Mouse (Mus musculus): Measurements from ENCODE around the gene Ppp2r2d. TPM values are rescaled to one million over a fixed set of nuclear protein-coding genes. Genes with fewer than 3 reads are reported as not detected.

The Ppp2r2d gene
- 51.3 and 66.8 TPM in 2 replicates for polyA plus RNA-seq (2012; rRNA removed)

GRCm38 (mm10) chr7:138845544-138846391 is at the start of gene Ppp2r2d, which contains the start of gene Mapk1ip1:
Ppp2r2d (plus strand) TSS chr7:138846079.
Mapk1ip1 (minus strand) TSS chr7:138846273.

GRCm38 (mm10) chr7:138909277-138910192 is 63.7 kb downstream of the Ppp2r2d start, which contains the start of gene Bnip3:
Bnip3 (minus strand) TSS chr7:138909519.

Other genes starting within 250 kb of the Ppp2r2d start
- 18.5 and 30.7 TPM in 2 replicates for gene Mapk1ip1, start 194 bp downstream of the Ppp2r2d start, polyA plus RNA-seq (2012; rRNA removed)
- 37.1 and 37.4 TPM in 2 replicates for gene Bnip3, start 63.4 kb downstream of the Ppp2r2d start, polyA plus RNA-seq (2012; rRNA removed)
- gene Jakmip3, start 94.7 kb downstream of the Ppp2r2d start, polyA plus RNA-seq (2012; rRNA removed), result 0.89 and 2.1 TPM in 2 replicates
- 119 and 129 TPM in 2 replicates for gene Dpysl4, start 239.9 kb downstream of the Ppp2r2d start, polyA plus RNA-seq (2012; rRNA removed)